Mouse (Mus musculus) hindbrain, embryonic 16.5 days (tissue): ENCODE results near the gene Tead2. TPM values are rescaled to one million over a fixed set of nuclear protein-coding genes. Genes with fewer than 3 reads are reported as not detected.

ENCODE experiments used
- ATAC-seq: fragments of 200-750 bp; cut with Nextera tagmentation; 2 replicates; pipeline ENCODE4 v1.8.0; 2017; ENCODE audit warnings: moderate TSS enrichment, moderate library complexity
- H3K27ac ChIP-seq: fragments of 300-500 bp; sonication (generic); 2 replicates; pipeline ENCODE4 v1.5.1; 2014; ENCODE audit warnings: low read depth, mild to moderate bottlenecking, control low read depth, low read length, moderate library complexity
- H3K27me3 ChIP-seq: fragments of 300-500 bp; sonication (generic); replicated peaks from 2 replicates; pipeline ENCODE4 v1.6.1; 2014; ENCODE audit warnings: low read length; ENCODE audit not compliant: control insufficient read depth, insufficient read depth
- H3K36me3 ChIP-seq: fragments of 300-500 bp; sonication (generic); 2 replicates; pipeline ENCODE4 v1.6.1; 2014; ENCODE audit warnings: mild to moderate bottlenecking, low read length, moderate library complexity, mixed read lengths; ENCODE audit not compliant: control insufficient read depth, insufficient read depth
- H3K4me1 ChIP-seq: fragments of 300-500 bp; sonication (generic); 2 replicates; pipeline ENCODE4 v1.6.1; 2014; ENCODE audit warnings: low read depth, low read length; ENCODE audit not compliant: control insufficient read depth, insufficient read depth
- H3K4me2 ChIP-seq: fragments of 300-500 bp; sonication (generic); 2 replicates; pipeline ENCODE4 v1.6.1; 2014; ENCODE audit warnings: mild to moderate bottlenecking, low read length, control low read depth, moderate library complexity
- H3K4me3 ChIP-seq: fragments of 300-500 bp; sonication (generic); 2 replicates; pipeline ENCODE4 v1.5.1; 2014; ENCODE audit warnings: mild to moderate bottlenecking, low read length, control low read depth, moderate library complexity
- H3K9ac ChIP-seq: fragments of 300-500 bp; sonication (generic); 2 replicates; pipeline ENCODE4 v1.6.1; 2014; ENCODE audit warnings: low read depth, mild to moderate bottlenecking, control low read depth, low read length, moderate library complexity
- H3K9me3 ChIP-seq: fragments of 300-500 bp; sonication (generic); 2 replicates; pipeline ENCODE4 v1.6.1; 2014; ENCODE audit warnings: mild to moderate bottlenecking, low read length, moderate library complexity; ENCODE audit not compliant: control insufficient read depth
- WGBS: fragments of 180-500 bp; shearing (Covaris S2); extraction: QIAGEN DNeasy Blood & Tissue Kit; methylation state at CpG from one replicate; pipeline ENCODE4 v1.1.7; 2014; 5-methylcytosine and 5-hydroxymethylcytosine counted together
- polyA plus RNA-seq: library from polyadenylated mRNA; unstranded; fragments of >200 nt; fragmentation: Nextera tagmentation; extraction: Ambion mirVana; gene quantifications from 2 replicates; pipeline ENCODE4 v1.2.1, GENCODE M21; 2015

The Tead2 gene
- polyA plus RNA-seq, 1 experiment from 2014 or later, result 46.9 TPM

GRCm38 (mm10) chr7:45193871-45194785 is 21.4 kb upstream of the Tead2 start:
- Histone ChIP-seq H3K9me3 (no peaks in the 10 kb centered on the region), H3K27me3 (peaks cover 4% of the 10 kb centered on the region; the same call in 1 of the 2 replicates), H3K9ac (no peak overlapping the region), H3K36me3 (no peaks in the 10 kb centered on the region), H3K4me1 (peaks cover 2% of the 10 kb centered on the region; the same call in 1 of the 2 replicates), H3K4me2 (no peak overlapping the region), H3K27ac (no peak overlapping the region), H3K4me3 (no peak overlapping the region)
- ATAC-seq, result no peak
- WGBS, result 63% methylated on average over 15 of the region's 17 CpGs

GRCm38 (mm10) chr7:45195341-45196175 is 20.0 kb upstream of the Tead2 start:
- H3K36me3 ChIP-seq, result no peaks in the 10 kb centered on the region
- no peak overlapping the region for H3K9ac ChIP-seq
- no peak for ATAC-seq
- WGBS, result 66% methylated on average over 13 of the region's 13 CpGs
- H3K9me3 ChIP-seq, result no peaks in the 10 kb centered on the region
- H3K4me1 ChIP-seq, result peaks cover 2% of the 10 kb centered on the region; the same call in 1 of the 2 replicates
- no peak overlapping the region for H3K4me3 ChIP-seq
- no peak overlapping the region for H3K27ac ChIP-seq
- no peaks in the 10 kb centered on the region; the same call in 1 of the 2 replicates for H3K27me3 ChIP-seq
- H3K4me2 ChIP-seq, result no peak overlapping the region

- no peaks in the 10 kb centered on the region; the same call in 1 of the 2 replicates for H3K27me3 ChIP-seq
- WGBS, result 85% methylated on average over 4 of the region's 4 CpGs
- no peak overlapping the region for H3K9ac ChIP-seq
- no peaks in the 10 kb centered on the region for H3K36me3 ChIP-seq
- H3K4me1 ChIP-seq, result peaks cover 2% of the 10 kb centered on the region; the same call in 1 of the 2 replicates
- no peak for ATAC-seq
- H3K27ac ChIP-seq, result no peak overlapping the region
- H3K4me2 ChIP-seq, result no peak overlapping the region
- H3K9me3 ChIP-seq, result no peaks in the 10 kb centered on the region
- H3K4me3 ChIP-seq, result no peak overlapping the region
Observed at GRCm38 (mm10) chr7:45196176-45196535, 19.4 kb upstream of the Tead2 start.

GRCm38 (mm10) chr7:45196994-45197393 is 18.6 kb upstream of the Tead2 start:
- Histone ChIP-seq H3K27ac (no peak overlapping the region), H3K4me3 (no peak overlapping the region), H3K4me2 (no peak overlapping the region), H3K27me3 (no peaks in the 10 kb centered on the region; the same call in 1 of the 2 replicates), H3K36me3 (no peaks in the 10 kb centered on the region), H3K4me1 (peaks cover 2% of the 10 kb centered on the region; the same call in 1 of the 2 replicates), H3K9ac (no peak overlapping the region), H3K9me3 (no peaks in the 10 kb centered on the region)
- ATAC-seq, result no peak
- WGBS, result 71% methylated on average over 4 of the region's 5 CpGs

- 12% methylated on average over 5 of the region's 5 CpGs for WGBS
- H3K36me3 ChIP-seq, result no peaks in the 10 kb centered on the region
- H3K27me3 ChIP-seq, result no peaks in the 10 kb centered on the region; the same call in 1 of the 2 replicates
- peaks cover 2% of the 10 kb centered on the region; the same call in 1 of the 2 replicates for H3K4me1 ChIP-seq
- no peak overlapping the region for H3K27ac ChIP-seq
- peak overlapping the region; percentile 20; the same call in 1 of the 2 replicates for H3K4me2 ChIP-seq
- H3K9ac ChIP-seq, result peak overlapping the region; percentile 52
- no peak overlapping the region for H3K4me3 ChIP-seq
- ATAC-seq, result peak; percentile 68
- H3K9me3 ChIP-seq, result no peaks in the 10 kb centered on the region
Observed at GRCm38 (mm10) chr7:45198435-45198834, 17.1 kb upstream of the Tead2 start.

- WGBS, result 86% methylated on average over 11 of the region's 11 CpGs
- Histone ChIP-seq H3K36me3 (no peaks in the 10 kb centered on the region), H3K27ac (no peak overlapping the region), H3K27me3 (no peaks in the 10 kb centered on the region; the same call in 1 of the 2 replicates), H3K9ac (no peak overlapping the region), H3K4me1 (peaks cover 2% of the 10 kb centered on the region; the same call in 1 of the 2 replicates), H3K4me3 (no peak overlapping the region), H3K9me3 (no peaks in the 10 kb centered on the region), H3K4me2 (no peak overlapping the region)
- ATAC-seq, result no peak
Observed at GRCm38 (mm10) chr7:45198961-45199360, 16.6 kb upstream of the Tead2 start.

- ATAC-seq, result no peak
Observed at GRCm38 (mm10) chr7:45202654-45203053, 12.9 kb upstream of the Tead2 start.

GRCm38 (mm10) chr7:45204380-45205143 is 11.0 kb upstream of the Tead2 start, which contains the start of gene Ccdc155:
Gene Ccdc155, minus strand, starts transcription at chr7:45204892.
- Histone ChIP-seq H3K4me3 (peak within 1 kb of the TSS; percentile 43), H3K36me3 (no peaks in the 10 kb centered on the region), H3K27ac (peak within 1 kb of the TSS; percentile 79), H3K27me3 (0 out of 2 replicates have a peak, but pooled peaks cover under 1% of the 10 kb centered on the region), H3K4me1 (no peaks in the 10 kb centered on the region), H3K4me2 (peak within 1 kb of the TSS; percentile 79), H3K9me3 (no peaks in the 10 kb centered on the region), H3K9ac (peak within 1 kb of the TSS; percentile 61)
- WGBS, result 9% methylated on average over 44 of the region's 44 CpGs
- ATAC-seq, result peak; percentile 99

More at GRCm38 (mm10) chr7:45202654-45203053, 12.9 kb upstream of the Tead2 start:
- Histone ChIP-seq H3K27me3 (no peaks in the 10 kb centered on the region), H3K27ac (no peak overlapping the region), H3K4me2 (no peak overlapping the region), H3K9me3 (no peaks in the 10 kb centered on the region), H3K4me1 (peaks cover 2% of the 10 kb centered on the region; the same call in 1 of the 2 replicates), H3K4me3 (no peak overlapping the region), H3K9ac (no peak overlapping the region), H3K36me3 (no peaks in the 10 kb centered on the region)
- WGBS, result 57% methylated on average over 10 of the region's 10 CpGs
